Mouse (Mus musculus): Measurements from ENCODE around the gene Ppm1l. TPM values are rescaled to one million over a fixed set of nuclear protein-coding genes. Genes with fewer than 3 reads are reported as not detected.
A peak's percentile ranks its signal among the peaks of the same experiment; 100 is the strongest.

The Ppm1l gene
- polyA plus RNA-seq, 1 experiment from 2014 or later: 10.9 TPM

DNA sequence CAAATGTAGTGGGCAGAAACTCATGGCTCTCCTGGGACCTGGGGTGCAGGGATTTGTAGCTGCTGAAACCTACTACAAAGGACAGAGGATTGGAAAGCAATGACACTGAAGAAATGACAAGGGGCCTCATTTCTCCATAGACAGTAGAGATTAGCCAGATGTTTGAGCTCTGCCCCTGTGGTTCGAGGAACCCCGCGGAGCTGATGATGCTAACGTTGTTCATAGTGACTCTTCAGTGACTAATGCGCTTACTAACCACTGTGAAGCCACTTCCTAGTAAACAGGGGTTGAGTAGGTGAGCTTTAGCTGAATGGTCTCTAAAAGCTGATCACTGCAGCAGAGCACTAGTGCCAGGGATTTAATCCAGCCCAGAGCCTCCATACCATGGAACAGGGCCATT, 124.1 kb downstream of the Ppm1l start:
- Histone ChIP-seq H3K4me3 (ENCODE audit: control insufficient read depth in 1 of 2, insufficient read depth in 1 of 2, low read depth in 1 of 2, low read length in 2 of 2) (no peak overlapping the region), H3K27me3 (ENCODE audit: control insufficient read depth, insufficient read depth, low read length) (no peaks in the 10 kb centered on the region), H3K27ac (replicated peaks in 1 of 2; ENCODE audit: control insufficient read depth in 1 of 2, insufficient read depth in 1 of 2, low read depth in 2 of 2, low read length in 2 of 2) (no peak overlapping the region), H3K9ac (ENCODE audit: low read length) (no peak overlapping the region), H3K4me1 (ENCODE audit: control insufficient read depth in 2 of 2, insufficient read depth in 2 of 2, low read length in 2 of 2) (peaks cover 2 to 22% of the 10 kb centered on the region in 2 experiments; a peak in 3 of 4 replicates), H3K36me3 (ENCODE audit: control insufficient read depth, insufficient read depth, low read length) (no peaks in the 10 kb centered on the region), H3K4me2 (ENCODE audit: low read length) (no peak overlapping the region), H3K9me3 (ENCODE audit: control insufficient read depth, low read length) (no peaks in the 10 kb centered on the region)
- ATAC-seq (ENCODE audit: insufficient number of reproducible peaks, insufficient read depth, low FRiP score, low read depth): no peak
- WGBS: 71% methylated on average over 5 of the region's 5 CpGs

DNA sequence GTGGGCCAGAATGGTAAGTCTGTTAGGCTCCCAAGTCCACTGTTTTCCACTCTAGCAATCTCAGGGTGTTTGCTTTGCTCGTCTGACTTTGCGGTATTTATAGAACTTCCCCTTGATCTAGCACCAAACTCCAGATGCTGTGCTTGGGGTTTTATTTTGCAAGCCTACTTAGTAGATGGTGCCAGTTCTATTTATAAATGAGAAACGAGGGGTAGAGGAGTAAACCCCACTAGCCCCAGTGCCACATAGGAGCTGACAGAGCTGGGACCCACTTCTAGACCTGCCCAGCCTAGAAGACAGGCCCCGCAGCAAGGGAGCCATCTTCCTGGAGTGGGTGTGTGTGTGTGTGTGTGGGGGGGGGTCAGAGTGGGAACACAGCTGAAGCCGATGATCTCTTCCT, 130.3 kb downstream of the Ppm1l start:
- Histone ChIP-seq H3K4me3 (ENCODE audit: control insufficient read depth in 1 of 2, insufficient read depth in 1 of 2, low read depth in 1 of 2, low read length in 2 of 2) (no peak overlapping the region), H3K4me1 (ENCODE audit: control insufficient read depth in 2 of 2, insufficient read depth in 2 of 2, low read length in 2 of 2) (peaks cover 8 to 21% of the 10 kb centered on the region in 2 experiments), H3K27me3 (ENCODE audit: control insufficient read depth, insufficient read depth, low read length) (no peaks in the 10 kb centered on the region), H3K9me3 (ENCODE audit: control insufficient read depth, low read length) (no peaks in the 10 kb centered on the region), H3K36me3 (ENCODE audit: control insufficient read depth, insufficient read depth, low read length) (no peaks in the 10 kb centered on the region), H3K27ac (replicated peaks in 1 of 2; ENCODE audit: control insufficient read depth in 1 of 2, insufficient read depth in 1 of 2, low read depth in 2 of 2, low read length in 2 of 2) (peak overlapping the region; percentile 67 to 87), H3K4me2 (ENCODE audit: low read length) (peak overlapping the region; percentile 43), H3K9ac (ENCODE audit: low read length) (peak overlapping the region; percentile 32)
- ATAC-seq (ENCODE audit: insufficient number of reproducible peaks, insufficient read depth, low FRiP score, low read depth): no peak; the same call in 1 of the 2 replicates
- WGBS: 26% methylated on average over 5 of the region's 5 CpGs

DNA sequence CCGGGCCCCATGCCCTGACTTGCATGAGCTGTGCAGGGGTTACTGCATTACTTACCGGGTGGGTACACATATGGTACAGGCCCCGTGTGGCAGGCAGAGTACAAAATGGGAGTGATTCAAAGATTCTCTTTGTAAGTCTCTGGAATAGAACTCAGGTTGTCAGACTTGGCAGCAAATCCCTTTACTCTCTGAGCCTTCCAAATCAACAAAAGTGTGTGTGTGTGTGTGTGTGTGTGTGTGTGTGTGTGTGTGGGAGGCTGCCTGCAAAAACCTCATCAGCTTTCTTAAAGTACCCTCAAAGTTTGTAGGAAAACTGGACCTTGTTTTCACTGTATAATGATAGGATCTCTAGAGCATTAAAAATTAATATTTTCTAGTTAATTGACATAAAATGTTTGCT, 132.4 kb downstream of the Ppm1l start:
- Histone ChIP-seq H3K4me1 (ENCODE audit: control insufficient read depth in 2 of 2, insufficient read depth in 2 of 2, low read length in 2 of 2) (peaks cover 12 to 23% of the 10 kb centered on the region in 2 experiments), H3K27me3 (ENCODE audit: control insufficient read depth, insufficient read depth, low read length) (no peaks in the 10 kb centered on the region), H3K9me3 (ENCODE audit: control insufficient read depth, low read length) (no peaks in the 10 kb centered on the region), H3K27ac (replicated peaks in 1 of 2; ENCODE audit: control insufficient read depth in 1 of 2, insufficient read depth in 1 of 2, low read depth in 2 of 2, low read length in 2 of 2) (no peak overlapping the region), H3K4me3 (ENCODE audit: control insufficient read depth in 1 of 2, insufficient read depth in 1 of 2, low read depth in 1 of 2, low read length in 2 of 2) (no peak overlapping the region), H3K36me3 (ENCODE audit: control insufficient read depth, insufficient read depth, low read length) (no peaks in the 10 kb centered on the region), H3K4me2 (ENCODE audit: low read length) (no peak overlapping the region), H3K9ac (ENCODE audit: low read length) (no peak overlapping the region)
- 81% methylated on average over 3 of the region's 3 CpGs for WGBS
- ATAC-seq (ENCODE audit: insufficient number of reproducible peaks, insufficient read depth, low FRiP score, low read depth): no peak

DNA sequence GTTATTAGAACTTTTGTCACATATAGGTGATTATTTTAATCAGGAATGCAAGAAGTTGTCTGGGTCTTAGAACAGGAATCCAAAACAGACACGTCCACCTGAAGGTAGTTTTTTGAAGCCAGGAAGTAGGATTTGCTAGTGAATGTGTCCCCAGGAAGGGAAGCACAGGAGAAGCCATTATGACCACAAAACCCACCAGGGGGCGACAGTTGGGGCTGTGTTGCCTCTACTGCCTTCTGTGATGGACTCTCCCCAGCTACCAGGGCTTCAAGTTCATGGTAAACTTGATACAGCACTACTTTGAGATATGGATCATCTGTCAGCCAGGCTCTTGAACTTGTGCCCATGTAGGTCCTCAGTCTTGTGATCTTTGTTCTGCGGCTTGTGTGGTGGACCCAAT, 137.7 kb downstream of the Ppm1l start:
- H3K27ac ChIP-seq (replicated peaks in 1 of 2; ENCODE audit: control insufficient read depth in 1 of 2, insufficient read depth in 1 of 2, low read depth in 2 of 2, low read length in 2 of 2): no peak overlapping the region
- no peak overlapping the region for H3K9ac ChIP-seq (ENCODE audit: low read length)
- 71% methylated on average over 3 of the region's 3 CpGs for WGBS
- no peak overlapping the region for H3K4me2 ChIP-seq (ENCODE audit: low read length)
- no peak for ATAC-seq (ENCODE audit: insufficient number of reproducible peaks, insufficient read depth, low FRiP score, low read depth)
- no peaks in the 10 kb centered on the region for H3K27me3 ChIP-seq (ENCODE audit: control insufficient read depth, insufficient read depth, low read length)
- H3K36me3 ChIP-seq (ENCODE audit: control insufficient read depth, insufficient read depth, low read length): no peaks in the 10 kb centered on the region
- no peak overlapping the region for H3K4me3 ChIP-seq (ENCODE audit: control insufficient read depth in 1 of 2, insufficient read depth in 1 of 2, low read depth in 1 of 2, low read length in 2 of 2)
- no peaks in the 10 kb centered on the region for H3K9me3 ChIP-seq (ENCODE audit: control insufficient read depth, low read length)
- peaks cover 7 to 10% of the 10 kb centered on the region in 2 experiments for H3K4me1 ChIP-seq (ENCODE audit: control insufficient read depth in 2 of 2, insufficient read depth in 2 of 2, low read length in 2 of 2)

DNA sequence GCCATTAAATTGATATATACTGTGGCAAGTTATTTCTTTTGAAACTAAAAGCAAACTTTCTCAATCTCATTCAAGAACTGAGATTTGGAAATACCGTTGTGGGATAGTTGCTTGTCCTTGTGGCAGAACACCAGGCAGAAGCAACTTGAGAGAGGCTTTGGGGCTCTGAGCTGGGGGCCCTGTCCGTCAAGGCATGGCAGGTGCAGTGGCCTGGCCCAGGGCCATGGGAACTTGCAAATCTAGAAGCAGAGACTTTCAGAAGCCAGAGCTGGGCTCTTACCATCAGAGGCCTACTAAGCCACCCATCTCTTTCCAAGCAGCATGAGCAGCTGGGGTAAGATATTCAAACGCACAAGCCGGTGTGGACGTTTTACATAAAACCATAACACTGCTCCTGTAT, 139.4 kb downstream of the Ppm1l start:
- Histone ChIP-seq H3K9ac (ENCODE audit: low read length) (no peak overlapping the region), H3K4me2 (ENCODE audit: low read length) (no peak overlapping the region), H3K27ac (replicated peaks in 1 of 2; ENCODE audit: control insufficient read depth in 1 of 2, insufficient read depth in 1 of 2, low read depth in 2 of 2, low read length in 2 of 2) (no peak overlapping the region), H3K36me3 (ENCODE audit: control insufficient read depth, insufficient read depth, low read length) (no peaks in the 10 kb centered on the region), H3K4me1 (ENCODE audit: control insufficient read depth in 2 of 2, insufficient read depth in 2 of 2, low read length in 2 of 2) (peaks cover 11 to 19% of the 10 kb centered on the region in 2 experiments), H3K4me3 (ENCODE audit: control insufficient read depth in 1 of 2, insufficient read depth in 1 of 2, low read depth in 1 of 2, low read length in 2 of 2) (no peak overlapping the region), H3K27me3 (ENCODE audit: control insufficient read depth, insufficient read depth, low read length) (no peaks in the 10 kb centered on the region), H3K9me3 (ENCODE audit: control insufficient read depth, low read length) (no peaks in the 10 kb centered on the region)
- WGBS: 80% methylated on average over 5 of the region's 5 CpGs
- no peak for ATAC-seq (ENCODE audit: insufficient number of reproducible peaks, insufficient read depth, low FRiP score, low read depth)

DNA sequence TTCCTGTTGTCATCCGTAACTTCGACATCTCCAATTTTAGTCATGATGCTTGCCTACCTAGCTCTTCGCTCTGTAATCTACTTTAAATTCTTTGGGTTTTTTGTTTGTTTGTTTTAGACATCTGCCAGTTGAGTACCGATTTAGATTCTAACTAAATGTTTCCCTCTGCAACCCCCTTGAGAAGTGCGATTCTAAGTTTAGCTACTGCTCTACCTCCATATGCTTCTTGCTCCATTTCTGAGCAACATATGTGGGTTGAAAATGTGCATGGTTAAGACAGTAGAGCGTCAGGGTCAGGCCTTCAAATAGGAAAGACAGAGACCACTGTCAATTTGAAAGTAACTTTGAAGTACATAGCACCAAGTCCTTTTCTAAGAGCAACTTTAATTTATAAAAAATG, 142.1 kb downstream of the Ppm1l start:
- H3K9me3 ChIP-seq (ENCODE audit: control insufficient read depth, low read length): no peaks in the 10 kb centered on the region
- peaks cover 8 to 16% of the 10 kb centered on the region in 2 experiments for H3K4me1 ChIP-seq (ENCODE audit: control insufficient read depth in 2 of 2, insufficient read depth in 2 of 2, low read length in 2 of 2)
- no peak overlapping the region for H3K4me3 ChIP-seq (ENCODE audit: control insufficient read depth in 1 of 2, insufficient read depth in 1 of 2, low read depth in 1 of 2, low read length in 2 of 2)
- H3K36me3 ChIP-seq (ENCODE audit: control insufficient read depth, insufficient read depth, low read length): no peaks in the 10 kb centered on the region
- WGBS: 74% methylated on average over 6 of the region's 6 CpGs
- no peak for ATAC-seq (ENCODE audit: insufficient number of reproducible peaks, insufficient read depth, low FRiP score, low read depth)
- no peak overlapping the region for H3K4me2 ChIP-seq (ENCODE audit: low read length)
- H3K27ac ChIP-seq (replicated peaks in 1 of 2; ENCODE audit: control insufficient read depth in 1 of 2, insufficient read depth in 1 of 2, low read depth in 2 of 2, low read length in 2 of 2): no peak overlapping the region
- H3K9ac ChIP-seq (ENCODE audit: low read length): no peak overlapping the region
- H3K27me3 ChIP-seq (ENCODE audit: control insufficient read depth, insufficient read depth, low read length): no peaks in the 10 kb centered on the region

DNA sequence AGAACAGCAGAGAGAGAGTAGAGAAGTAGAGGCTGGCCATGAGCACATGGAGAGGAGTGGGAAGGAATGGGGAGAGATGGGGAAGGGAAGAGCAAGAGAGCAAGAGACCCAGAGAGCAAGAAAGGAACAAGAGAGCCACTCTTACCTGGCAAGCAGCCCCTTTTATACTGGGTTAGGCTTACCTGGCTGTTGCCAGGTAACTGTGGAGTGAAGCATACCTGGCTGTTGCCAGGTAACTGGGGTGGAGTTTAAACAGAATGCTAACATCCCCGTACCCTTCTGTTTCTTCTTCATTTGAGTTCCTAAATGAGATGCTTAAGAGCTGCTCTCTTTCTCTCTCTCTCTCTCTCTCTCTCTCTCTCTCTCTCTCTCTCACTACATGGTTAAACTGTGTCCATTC, 145.3 kb downstream of the Ppm1l start:
- Histone ChIP-seq H3K4me3 (ENCODE audit: control insufficient read depth in 1 of 2, insufficient read depth in 1 of 2, low read depth in 1 of 2, low read length in 2 of 2) (no peak overlapping the region), H3K9ac (ENCODE audit: low read length) (no peak overlapping the region), H3K27me3 (ENCODE audit: control insufficient read depth, insufficient read depth, low read length) (no peaks in the 10 kb centered on the region), H3K4me1 (ENCODE audit: control insufficient read depth in 2 of 2, insufficient read depth in 2 of 2, low read length in 2 of 2) (peaks cover 9 to 11% of the 10 kb centered on the region in 2 experiments), H3K4me2 (ENCODE audit: low read length) (no peak overlapping the region), H3K27ac (replicated peaks in 1 of 2; ENCODE audit: control insufficient read depth in 1 of 2, insufficient read depth in 1 of 2, low read depth in 2 of 2, low read length in 2 of 2) (no peak overlapping the region), H3K36me3 (ENCODE audit: control insufficient read depth, insufficient read depth, low read length) (no peaks in the 10 kb centered on the region), H3K9me3 (ENCODE audit: control insufficient read depth, low read length) (no peaks in the 10 kb centered on the region)
- 65% methylated on average over 1 of the region's 1 CpGs for WGBS
- ATAC-seq (ENCODE audit: insufficient number of reproducible peaks, insufficient read depth, low FRiP score, low read depth): no peak

DNA sequence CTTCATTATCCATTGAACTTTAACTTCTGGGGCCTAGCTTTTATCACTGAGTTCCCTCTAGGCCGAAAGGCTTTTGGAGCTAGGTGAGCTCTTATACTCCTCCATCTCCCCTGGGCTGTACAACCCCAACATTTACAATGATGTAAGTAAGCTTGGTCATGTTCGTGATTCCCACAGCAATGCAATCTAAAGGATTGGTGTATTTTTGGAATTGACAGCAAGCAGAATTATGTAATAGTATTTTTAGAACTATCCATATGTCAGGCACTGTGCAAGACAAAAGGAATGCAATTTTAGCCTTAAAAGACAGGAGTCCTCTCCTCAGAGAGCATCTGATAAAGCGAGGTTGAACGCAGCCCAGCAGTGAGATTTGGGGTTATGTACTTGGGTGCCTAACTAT, 149.1 kb downstream of the Ppm1l start:
- Histone ChIP-seq H3K4me3 (ENCODE audit: control insufficient read depth in 1 of 2, insufficient read depth in 1 of 2, low read depth in 1 of 2, low read length in 2 of 2) (no peak overlapping the region), H3K4me2 (ENCODE audit: low read length) (no peak overlapping the region), H3K4me1 (ENCODE audit: control insufficient read depth in 2 of 2, insufficient read depth in 2 of 2, low read length in 2 of 2) (peaks cover 4 to 30% of the 10 kb centered on the region in 2 experiments; a peak in 3 of 4 replicates), H3K9ac (ENCODE audit: low read length) (no peak overlapping the region), H3K27ac (replicated peaks in 1 of 2; ENCODE audit: control insufficient read depth in 1 of 2, insufficient read depth in 1 of 2, low read depth in 2 of 2, low read length in 2 of 2) (no peak overlapping the region), H3K27me3 (ENCODE audit: control insufficient read depth, insufficient read depth, low read length) (no peaks in the 10 kb centered on the region), H3K36me3 (ENCODE audit: control insufficient read depth, insufficient read depth, low read length) (no peaks in the 10 kb centered on the region), H3K9me3 (ENCODE audit: control insufficient read depth, low read length) (no peaks in the 10 kb centered on the region)
- WGBS: 78% methylated on average over 4 of the region's 4 CpGs
- no peak for ATAC-seq (ENCODE audit: insufficient number of reproducible peaks, insufficient read depth, low FRiP score, low read depth)

All from heart, embryonic 14.5 days (tissue).